In the genomic region with DNA sequence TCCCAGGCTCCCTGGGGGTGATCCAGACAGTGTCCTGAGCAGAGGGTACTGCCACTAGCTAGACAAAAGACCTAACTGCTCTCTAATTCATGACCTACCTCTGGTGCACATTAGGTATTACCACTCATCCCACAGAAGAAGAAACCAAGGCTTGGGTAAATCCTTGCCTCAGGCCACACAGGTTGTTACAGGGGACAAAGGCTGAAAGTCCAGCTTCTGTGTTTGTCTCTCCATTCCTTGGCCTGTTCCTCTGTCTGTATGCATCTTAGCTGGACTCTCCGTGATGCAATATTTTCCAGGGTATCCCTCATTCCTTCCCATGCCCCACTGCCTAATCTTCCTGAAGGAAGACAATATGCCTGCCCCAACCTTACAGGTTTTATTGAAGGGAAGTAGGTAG, we compare ENCODE assay signal across 13 mouse cellular contexts.
"Had no signal": no experiment of that assay in that cellular context is flagged by ENCODE, and none has a peak within 500 bp of the region (broad histone marks: within the 10 kb centered on the region; RNA-seq: fewer than 3 reads in every experiment).

No protein-coding gene starts in this region.

- H3K27ac ChIP-seq: left cerebral cortex, adult 2 months; limb, embryonic 15.5 days; liver, embryonic 12.5 days; midbrain, embryonic 10.5 days; neural tube, embryonic 15.5 days had no signal

- H3K9me3 ChIP-seq: limb, embryonic 15.5 days; liver, embryonic 12.5 days; midbrain, embryonic 10.5 days; neural tube, embryonic 15.5 days had no signal

- H3K9ac ChIP-seq: limb, embryonic 15.5 days; liver, embryonic 12.5 days; lung, embryonic 14.5 days; neural tube, embryonic 15.5 days had no signal

- ATAC-seq: liver, embryonic 12.5 days had no signal

- H3K36me3 ChIP-seq: limb, embryonic 15.5 days; liver, embryonic 12.5 days; midbrain, embryonic 10.5 days; neural tube, embryonic 15.5 days had no signal

- H3K4me2 ChIP-seq: limb, embryonic 15.5 days; liver, embryonic 12.5 days; lung, embryonic 14.5 days; neural tube, embryonic 15.5 days had no signal

- DNase-seq: lung, embryonic 14.5 days; lung, postnatal 10 days; lung, postnatal 4 days; midbrain, embryonic 14.5 days; right cerebral cortex, adult 18-20 months; right cerebral cortex, postnatal 25 days; thymus, postnatal 14 days had no signal

- H3K4me3 ChIP-seq: left cerebral cortex, adult 2 months; limb, embryonic 15.5 days; liver, embryonic 12.5 days; midbrain, embryonic 10.5 days; myocyte; neural tube, embryonic 15.5 days had no signal

- H3K27me3 ChIP-seq: limb, embryonic 15.5 days; liver, embryonic 12.5 days; neural tube, embryonic 15.5 days had no signal
